Mouse (Mus musculus): Measurements from ENCODE around the gene Krtcap2. TPM values are rescaled to one million over a fixed set of nuclear protein-coding genes. Genes with fewer than 3 reads are reported as not detected.

The Krtcap2 gene
- total RNA-seq, 2 experiments from 2014 or later = 86.2 to 106 TPM

Small RNA genes within 50 kb of the gene (microRNA-seq; reads per million reads assigned to microRNA genes)
- gene Mir92b = 5,777 reads per million, percentile 91 among the genes with 10 or more reads in this experiment

Other genes with a start within 250 kb of the Krtcap2 start
- gene Rusc1, start 152.7 kb upstream of the Krtcap2 start, total RNA-seq (2021) = 100 to 1,000 TPM; 189 to 196 TPM
- not detected for gene Gm43738, start 144.9 kb upstream of the Krtcap2 start, total RNA-seq (2021)
- 100 to 1,000 TPM; 314 to 352 TPM for gene Fdps, start 144.0 kb upstream of the Krtcap2 start, total RNA-seq (2021)
- under 1 TPM; 0.14 to 0.66 TPM for gene Pklr, start 109.8 kb upstream of the Krtcap2 start, total RNA-seq (2021)
- 10 to 100 TPM; 68.6 to 73.1 TPM for gene Hcn3, start 85.8 kb upstream of the Krtcap2 start, total RNA-seq (2021)
- 10 to 100 TPM; 53.8 to 56.6 TPM for gene Clk2, start 81.2 kb upstream of the Krtcap2 start, total RNA-seq (2021)
- 10 to 100 TPM; 85.3 to 89.7 TPM for gene Scamp3, start 68.5 kb upstream of the Krtcap2 start, total RNA-seq (2021)
- 10 to 100 TPM; 51.4 to 56.2 TPM for gene Fam189b, start 62.8 kb upstream of the Krtcap2 start, total RNA-seq (2021)
- 10 to 100 TPM; 61.3 to 62.2 TPM for gene Gba, start 43.0 kb upstream of the Krtcap2 start, total RNA-seq (2021)
- 100 to 1,000 TPM in 1 of 2 experiments, 10 to 100 TPM in 1; 99.0 to 109 TPM for gene Thbs3, start 30.8 kb upstream of the Krtcap2 start, total RNA-seq (2021)
- 100 to 1,000 TPM in 1 of 2 experiments, 10 to 100 TPM in 1; 99.1 to 106 TPM for gene Mtx1, start 18.9 kb upstream of the Krtcap2 start, total RNA-seq (2021)
- gene Muc1, start 16.9 kb upstream of the Krtcap2 start, total RNA-seq (2021) = 1 to 10 TPM; 1.0 to 2.0 TPM
- gene Trim46, start 343 bp downstream of the Krtcap2 start, total RNA-seq (2021) = 100 to 1,000 TPM; 128 to 133 TPM
- 10 to 100 TPM; 54.0 to 59.7 TPM for gene Dpm3, start 13.4 kb downstream of the Krtcap2 start, total RNA-seq (2021)
- 10 to 100 TPM; 17.3 to 21.3 TPM for gene Slc50a1, start 24.6 kb downstream of the Krtcap2 start, total RNA-seq (2021)
- gene Efna1, start 35.2 kb downstream of the Krtcap2 start, total RNA-seq (2021) = 1 to 10 TPM; 5.0 to 6.4 TPM
- 10 to 100 TPM; 64.7 to 66.2 TPM for gene Efna3, start 77.0 kb downstream of the Krtcap2 start, total RNA-seq (2021)
- 1 to 10 TPM; 5.7 to 7.4 TPM for gene Efna4, start 92.1 kb downstream of the Krtcap2 start, total RNA-seq (2021)
- gene Adam15, start 104.0 kb downstream of the Krtcap2 start, total RNA-seq (2021) = 10 to 100 TPM; 84.1 to 91.0 TPM
- under 1 TPM; 0.74 to 0.92 TPM for gene Dcst2, start 116.0 kb downstream of the Krtcap2 start, total RNA-seq (2021)
- under 1 TPM; 0.22 to 0.97 TPM for gene Dcst1, start 119.3 kb downstream of the Krtcap2 start, total RNA-seq (2021)
- gene Zbtb7b, start 148.8 kb downstream of the Krtcap2 start, total RNA-seq (2021) = 1 to 10 TPM; 3.3 to 3.8 TPM
- gene Lenep, start 156.8 kb downstream of the Krtcap2 start, total RNA-seq (2021) = 1 to 10 TPM in 1 of 2 experiments, under 1 TPM in 1; 0.54 to 4.5 TPM
- gene Flad1, start 165.9 kb downstream of the Krtcap2 start, total RNA-seq (2021) = 10 to 100 TPM; 27.6 to 28.3 TPM
- gene Cks1b, start 172.4 kb downstream of the Krtcap2 start, total RNA-seq (2021) = 10 to 100 TPM; 19.6 to 22.3 TPM
- 10 to 100 TPM; 13.8 to 14.5 TPM for gene Shc1, start 172.5 kb downstream of the Krtcap2 start, total RNA-seq (2021)
- gene Pygo2, start 184.2 kb downstream of the Krtcap2 start, total RNA-seq (2021) = 10 to 100 TPM; 53.3 to 60.2 TPM
- gene Pbxip1, start 190.7 kb downstream of the Krtcap2 start, total RNA-seq (2021) = 10 to 100 TPM; 17.1 to 17.5 TPM
- gene Pmvk, start 208.6 kb downstream of the Krtcap2 start, total RNA-seq (2021) = 10 to 100 TPM; 43.7 to 53.4 TPM